Mouse (Mus musculus): Measurements from ENCODE around the gene Cers1.

GRCm38 (mm10) chr8:70284421-70284820, 31.2 kb upstream of the Cers1 start:
- TF ChIP-seq CTCF (IDR thresholded peaks at IDR 0.05; ENCODE audit: insufficient read depth, low read length): no peak
- TF ChIP-seq POLR2A (IDR thresholded peaks at IDR 0.05; ENCODE audit: borderline replicate concordance, extremely low read depth, low read depth, low read length): no peak
